Mouse (Mus musculus) embryonic facial prominence, embryonic 13.5 days (tissue): Measurements from ENCODE around the gene Ccsap. TPM values are rescaled to one million over a fixed set of nuclear protein-coding genes. Genes with fewer than 3 reads are reported as not detected.

Experiments used
- ATAC-seq: fragments of 200-750 bp; cut with Nextera tagmentation; 2 replicates; pipeline ENCODE4 v1.8.0; 2017; ENCODE audit warnings: low read depth; ENCODE audit not compliant: insufficient number of reproducible peaks, insufficient read depth, low FRiP score, low TSS enrichment
- H3K27ac ChIP-seq: fragments of 300-500 bp; sonication (generic); 2 replicates; pipeline ENCODE4 v1.5.1; 2015; ENCODE audit warnings: moderate library complexity, mild to moderate bottlenecking, inconsistent platforms
- H3K27me3 ChIP-seq: fragments of 300-500 bp; sonication (generic); 2 replicates; pipeline ENCODE4 v1.6.1; 2015; ENCODE audit warnings: mild to moderate bottlenecking, inconsistent platforms
- H3K36me3 ChIP-seq: fragments of 300-500 bp; sonication (generic); 2 replicates; pipeline ENCODE4 v1.6.1; 2015; ENCODE audit warnings: mild to moderate bottlenecking, inconsistent platforms
- H3K4me1 ChIP-seq: fragments of 300-500 bp; sonication (generic); 2 replicates; pipeline ENCODE4 v1.6.1; 2015; ENCODE audit warnings: inconsistent platforms
- H3K4me2 ChIP-seq: fragments of 300-500 bp; sonication (generic); 2 replicates; pipeline ENCODE4 v1.6.1; 2015; ENCODE audit warnings: moderate library complexity, mild to moderate bottlenecking, inconsistent platforms
- H3K4me3 ChIP-seq: fragments of 300-500 bp; sonication (generic); 2 replicates; pipeline ENCODE4 v1.5.1; 2015; ENCODE audit warnings: mild to moderate bottlenecking, inconsistent platforms
- H3K9ac ChIP-seq: fragments of 300-500 bp; sonication (generic); 2 replicates; pipeline ENCODE4 v1.6.1; 2015; ENCODE audit warnings: mild to moderate bottlenecking, inconsistent platforms
- H3K9me3 ChIP-seq: fragments of 300-500 bp; sonication (generic); 2 replicates; pipeline ENCODE4 v1.6.1; 2016; ENCODE audit warnings: inconsistent platforms
- WGBS: fragments of 180-500 bp; shearing (Covaris S2); methylation state at CpG from one replicate; pipeline ENCODE4 v1.1.7; 2015; ENCODE audit warnings: mixed read lengths; 5-methylcytosine and 5-hydroxymethylcytosine counted together
- polyA plus RNA-seq: library from polyadenylated mRNA; unstranded; fragments of >200 nt; fragmentation: Nextera tagmentation; extraction: Ambion mirVana; gene quantifications from 2 replicates; pipeline ENCODE4 v1.2.1, GENCODE M21; 2015

Gene Ccsap
- polyA plus RNA-seq, 1 experiment from 2014 or later = 5.4 TPM

DNA sequence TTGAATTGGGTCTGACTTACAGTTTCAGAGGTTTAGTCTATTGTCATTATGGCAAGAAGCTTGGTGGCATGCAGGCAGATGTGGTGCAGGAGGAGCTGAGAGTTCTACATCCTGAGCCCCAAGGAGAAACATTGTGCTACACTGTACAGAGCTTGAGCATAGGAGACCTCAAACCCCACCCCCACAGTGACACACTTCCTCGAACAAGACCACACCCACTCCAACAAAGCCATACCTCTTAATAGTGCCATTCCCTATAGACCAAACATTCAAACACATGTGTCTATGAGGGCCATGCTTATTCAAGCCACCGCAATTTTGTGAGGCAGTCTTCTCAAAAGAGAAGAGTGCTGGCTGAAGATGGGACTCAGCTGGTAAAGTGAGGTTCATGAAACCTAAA lies 58.5 kb downstream of the Ccsap start:
- Histone ChIP-seq H3K27ac (no peak overlapping the region), H3K36me3 (no peaks in the 10 kb centered on the region), H3K4me2 (no peak overlapping the region), H3K4me1 (peaks cover 24% of the 10 kb centered on the region), H3K9ac (no peak overlapping the region), H3K27me3 (no peaks in the 10 kb centered on the region), H3K4me3 (no peak overlapping the region), H3K9me3 (no peaks in the 10 kb centered on the region)
- no peak for ATAC-seq
- WGBS = 79% methylated on average over 2 of the region's 2 CpGs

DNA sequence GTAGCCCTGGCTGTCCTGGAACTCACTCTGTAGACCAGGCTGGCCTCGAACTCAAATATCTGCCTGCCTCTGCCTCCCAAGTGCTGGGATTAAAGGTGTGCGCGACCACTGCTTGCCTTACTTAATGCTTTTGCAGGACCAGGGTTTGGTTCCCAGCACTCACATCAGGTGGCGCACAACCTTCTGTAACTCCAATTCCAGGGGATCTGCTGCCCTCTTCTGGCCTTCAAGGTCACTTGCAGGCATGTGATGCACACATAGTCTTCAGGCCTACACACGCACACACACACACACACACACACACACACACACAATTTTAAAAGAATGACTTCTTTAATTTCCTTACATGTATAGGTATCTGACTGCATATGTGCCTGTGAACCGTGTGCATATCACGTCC lies 59.1 kb downstream of the Ccsap start:
- Histone ChIP-seq H3K36me3 (no peaks in the 10 kb centered on the region), H3K27ac (no peak overlapping the region), H3K4me2 (no peak overlapping the region), H3K4me1 (peaks cover 22% of the 10 kb centered on the region), H3K27me3 (no peaks in the 10 kb centered on the region), H3K4me3 (no peak overlapping the region), H3K9ac (no peak overlapping the region), H3K9me3 (no peaks in the 10 kb centered on the region)
- WGBS = 87% methylated on average over 7 of the region's 7 CpGs
- no peak for ATAC-seq

DNA sequence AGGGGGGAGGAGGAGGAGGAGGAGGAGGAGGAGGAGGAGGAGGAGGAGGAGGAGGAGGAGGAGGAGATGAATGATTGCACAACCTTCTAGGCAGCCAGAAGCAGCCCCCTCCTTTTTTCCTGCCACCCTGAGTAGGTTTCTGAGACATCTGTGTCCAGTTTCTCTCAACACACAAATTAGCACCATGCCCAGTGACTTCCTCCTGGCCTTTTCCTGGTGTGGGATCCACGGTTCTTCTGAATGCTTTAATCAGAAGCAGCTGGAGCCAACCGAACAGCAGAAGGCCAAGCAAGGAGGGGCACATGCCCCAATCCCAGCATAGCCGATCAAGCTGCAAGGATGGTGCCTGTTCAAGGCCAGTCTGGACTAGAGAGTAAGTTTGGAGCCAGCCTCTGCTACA lies 60.1 kb downstream of the Ccsap start:
- peaks cover 16% of the 10 kb centered on the region for H3K4me1 ChIP-seq
- no peak overlapping the region for H3K4me2 ChIP-seq
- H3K9ac ChIP-seq = no peak overlapping the region
- no peak for ATAC-seq
- 29% methylated on average over 3 of the region's 3 CpGs for WGBS
- no peaks in the 10 kb centered on the region for H3K36me3 ChIP-seq
- H3K4me3 ChIP-seq = no peak overlapping the region
- H3K9me3 ChIP-seq = no peaks in the 10 kb centered on the region
- peak overlapping the region; percentile 28; the same call in 1 of the 2 replicates for H3K27ac ChIP-seq
- no peaks in the 10 kb centered on the region for H3K27me3 ChIP-seq

DNA sequence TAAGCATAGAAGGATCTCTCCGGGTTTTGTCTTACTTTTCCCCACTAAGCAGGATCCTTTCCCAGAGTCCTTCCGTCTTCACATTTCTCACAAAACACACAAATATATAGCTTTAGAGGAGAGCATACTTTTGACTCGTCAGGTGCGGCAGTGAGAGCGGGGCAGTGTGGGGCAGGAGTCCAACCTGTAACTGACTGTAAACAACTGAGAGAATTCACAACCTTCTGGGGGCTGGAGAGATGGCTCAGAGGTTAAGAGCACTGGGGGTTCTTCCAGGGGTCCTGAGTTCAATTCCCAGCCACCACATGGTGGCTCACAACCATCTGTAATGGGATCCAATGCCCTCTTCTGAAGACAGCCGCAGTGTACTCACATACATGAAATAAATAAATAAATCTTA lies 60.6 kb downstream of the Ccsap start:
- Histone ChIP-seq H3K4me1 (peaks cover 16% of the 10 kb centered on the region), H3K4me3 (no peak overlapping the region), H3K27ac (peak overlapping the region; percentile 44; the same call in 1 of the 2 replicates), H3K9ac (no peak overlapping the region), H3K4me2 (no peak overlapping the region), H3K36me3 (no peaks in the 10 kb centered on the region), H3K9me3 (no peaks in the 10 kb centered on the region), H3K27me3 (no peaks in the 10 kb centered on the region)
- 46% methylated on average over 6 of the region's 6 CpGs for WGBS
- no peak for ATAC-seq

DNA sequence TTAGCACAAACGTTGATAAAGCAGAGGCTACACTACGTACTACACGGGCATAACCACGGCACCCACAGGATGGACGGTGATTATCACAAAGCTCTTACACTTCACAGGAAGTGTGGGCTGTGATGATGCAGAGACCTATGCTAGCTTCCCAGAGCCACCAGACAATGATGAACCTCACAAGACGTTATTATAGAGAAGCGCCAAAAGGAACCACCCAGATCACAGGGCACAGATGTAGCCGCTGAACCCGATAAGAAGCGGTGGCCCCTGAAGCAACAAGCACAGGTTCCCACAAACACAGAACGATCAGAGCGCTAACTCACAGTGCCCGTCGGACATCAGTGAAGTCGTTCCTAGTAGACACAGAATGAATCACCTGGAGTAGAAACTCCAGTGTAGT lies 62.1 kb downstream of the Ccsap start:
- no peaks in the 10 kb centered on the region for H3K27me3 ChIP-seq
- peaks cover 16% of the 10 kb centered on the region for H3K4me1 ChIP-seq
- H3K27ac ChIP-seq = no peak overlapping the region
- H3K4me2 ChIP-seq = no peak overlapping the region
- H3K4me3 ChIP-seq = no peak overlapping the region
- H3K9me3 ChIP-seq = no peaks in the 10 kb centered on the region
- no peaks in the 10 kb centered on the region for H3K36me3 ChIP-seq
- ATAC-seq = no peak
- H3K9ac ChIP-seq = no peak overlapping the region
- WGBS = 92% methylated on average over 15 of the region's 15 CpGs

DNA sequence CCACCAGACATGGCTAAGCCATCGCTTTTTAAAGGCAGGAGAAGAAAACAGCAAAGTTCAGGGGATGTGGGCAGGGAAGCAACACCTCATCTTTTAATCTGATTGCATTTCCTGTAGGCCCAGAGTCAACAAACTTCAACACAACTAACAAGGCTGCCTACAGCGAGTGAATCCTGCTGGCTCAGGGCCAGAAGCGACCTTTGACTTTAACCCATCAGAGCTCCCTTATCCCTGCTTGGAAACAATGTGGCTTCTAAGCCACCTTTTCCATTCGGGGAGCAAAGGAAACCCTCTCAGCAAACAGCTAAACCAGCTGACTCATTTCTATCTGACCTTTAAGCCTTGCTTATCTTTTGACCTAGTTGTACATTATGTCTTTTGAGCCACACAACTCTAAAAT lies 63.3 kb downstream of the Ccsap start:
- Histone ChIP-seq H3K4me1 (peaks cover 16% of the 10 kb centered on the region), H3K27ac (no peak overlapping the region), H3K9ac (no peak overlapping the region), H3K4me2 (no peak overlapping the region), H3K27me3 (no peaks in the 10 kb centered on the region), H3K36me3 (no peaks in the 10 kb centered on the region), H3K4me3 (no peak overlapping the region), H3K9me3 (no peaks in the 10 kb centered on the region)
- no peak for ATAC-seq
- 38% methylated on average over 4 of the region's 4 CpGs for WGBS

DNA sequence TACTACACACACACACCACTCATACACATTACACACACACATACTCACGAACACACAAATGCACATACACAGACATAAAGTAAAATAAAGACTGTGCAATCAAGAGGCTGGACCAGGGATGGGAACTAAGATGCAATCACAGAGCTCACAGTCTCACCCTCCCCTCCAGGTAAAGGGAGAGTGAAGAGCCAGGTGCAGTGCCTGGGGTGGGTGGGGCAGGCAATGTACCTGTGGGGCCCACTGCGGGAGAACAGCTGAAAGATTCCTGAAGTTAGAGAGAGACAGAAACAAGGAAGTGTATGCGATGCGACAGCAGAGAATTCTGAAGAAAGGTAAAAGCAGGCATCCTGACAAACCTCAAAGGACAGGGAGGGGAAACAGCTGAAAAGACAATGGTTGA lies 65.2 kb downstream of the Ccsap start:
- 77% methylated on average over 4 of the region's 4 CpGs for WGBS
- peaks cover 15% of the 10 kb centered on the region for H3K4me1 ChIP-seq
- no peak for ATAC-seq
- no peak overlapping the region for H3K4me3 ChIP-seq
- H3K9me3 ChIP-seq = no peaks in the 10 kb centered on the region
- H3K4me2 ChIP-seq = no peak overlapping the region
- no peak overlapping the region for H3K9ac ChIP-seq
- no peaks in the 10 kb centered on the region for H3K27me3 ChIP-seq
- no peak overlapping the region for H3K27ac ChIP-seq
- H3K36me3 ChIP-seq = no peaks in the 10 kb centered on the region

DNA sequence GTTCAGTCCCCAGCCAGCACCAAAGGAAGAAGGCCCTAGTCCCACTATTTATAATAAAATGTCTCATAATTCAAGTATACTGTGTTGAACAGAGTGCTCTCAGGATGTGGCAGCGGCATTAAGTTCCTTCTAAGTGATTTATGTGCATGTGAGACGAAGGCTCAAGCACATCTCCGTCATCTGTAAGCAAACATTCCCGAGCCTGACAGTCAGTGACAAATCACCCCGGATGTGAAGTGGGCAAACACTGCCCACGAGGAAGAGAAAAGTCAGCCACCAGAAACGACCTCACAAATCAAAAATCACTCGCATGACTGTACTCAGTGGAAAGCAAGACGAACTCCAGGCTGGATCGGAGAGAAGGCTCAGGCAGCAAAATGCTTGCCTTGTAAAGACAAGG lies 66.1 kb downstream of the Ccsap start:
- H3K27me3 ChIP-seq = no peaks in the 10 kb centered on the region
- H3K9ac ChIP-seq = no peak overlapping the region
- no peak overlapping the region for H3K4me3 ChIP-seq
- WGBS = 66% methylated on average over 10 of the region's 10 CpGs
- ATAC-seq = no peak
- H3K4me2 ChIP-seq = no peak overlapping the region
- no peak overlapping the region for H3K27ac ChIP-seq
- H3K9me3 ChIP-seq = no peaks in the 10 kb centered on the region
- H3K4me1 ChIP-seq = peaks cover 7% of the 10 kb centered on the region
- H3K36me3 ChIP-seq = no peaks in the 10 kb centered on the region

DNA sequence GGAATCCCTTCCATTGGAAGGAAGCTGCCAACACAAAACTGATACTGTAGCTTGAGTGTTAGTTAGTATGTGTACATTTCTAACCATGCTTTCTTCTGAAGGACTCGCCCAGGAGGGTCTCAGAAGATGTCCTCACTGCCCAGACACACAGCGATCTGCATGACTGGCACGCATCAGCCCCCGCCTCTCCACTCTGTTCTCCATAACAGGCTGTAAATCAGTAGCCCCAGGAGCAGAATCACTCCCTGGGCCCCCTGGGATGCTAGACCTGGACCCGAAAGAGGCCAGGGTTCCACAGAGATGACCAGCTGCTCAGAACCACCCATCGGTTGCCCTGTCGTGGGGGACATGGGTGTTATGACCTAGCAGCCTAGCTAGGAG lies 68.2 kb downstream of the Ccsap start:
- Histone ChIP-seq H3K4me2 (no peak overlapping the region), H3K4me1 (peaks cover 8% of the 10 kb centered on the region; the same call in 1 of the 2 replicates), H3K4me3 (no peak overlapping the region), H3K9me3 (no peaks in the 10 kb centered on the region), H3K27me3 (no peaks in the 10 kb centered on the region), H3K36me3 (no peaks in the 10 kb centered on the region), H3K27ac (no peak overlapping the region), H3K9ac (no peak overlapping the region; the same call in 1 of the 2 replicates)
- no peak for ATAC-seq
- 81% methylated on average over 7 of the region's 7 CpGs for WGBS

DNA sequence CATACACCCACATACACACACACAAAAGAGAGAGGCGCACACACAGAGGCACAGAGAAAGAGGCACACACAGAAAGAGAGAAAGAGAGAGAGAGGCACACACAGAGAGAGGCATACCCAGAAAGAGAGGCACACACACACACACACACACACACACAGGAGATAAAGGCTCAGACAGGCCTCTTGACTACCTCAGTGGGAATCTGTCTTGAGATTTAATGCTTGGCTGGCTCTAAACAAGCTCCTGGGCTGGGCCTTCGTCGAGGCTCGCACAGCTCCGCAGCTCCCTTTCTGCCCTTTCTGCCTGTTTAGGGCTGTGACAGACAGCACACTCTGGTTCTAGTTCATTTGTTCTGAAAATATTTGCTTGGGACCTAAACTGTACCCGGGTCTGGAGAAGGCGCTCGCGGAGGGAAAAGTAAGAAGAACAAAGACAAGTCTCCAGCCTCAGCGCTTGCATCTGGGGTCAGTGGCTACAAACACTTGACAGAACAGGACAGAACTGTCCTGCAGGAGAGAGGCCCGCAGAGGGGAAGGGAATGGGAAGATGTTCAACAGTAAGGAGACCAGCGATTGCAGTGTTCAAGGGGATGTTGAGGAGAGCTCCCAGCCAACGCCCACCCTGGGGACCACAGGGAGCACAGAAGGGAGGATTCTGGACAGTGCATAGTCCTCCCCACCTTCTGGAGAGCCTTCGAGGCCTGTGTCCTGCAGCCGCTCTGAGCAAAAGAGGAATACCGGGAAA lies 68.7 kb downstream of the Ccsap start:
- Histone ChIP-seq H3K9me3 (no peaks in the 10 kb centered on the region), H3K9ac (no peak overlapping the region; the same call in 1 of the 2 replicates), H3K27ac (no peak overlapping the region), H3K4me1 (peaks cover 8% of the 10 kb centered on the region; the same call in 1 of the 2 replicates), H3K36me3 (no peaks in the 10 kb centered on the region), H3K4me3 (no peak overlapping the region), H3K4me2 (no peak overlapping the region), H3K27me3 (no peaks in the 10 kb centered on the region)
- 63% methylated on average over 16 of the region's 16 CpGs for WGBS
- ATAC-seq = no peak
